Mouse (Mus musculus) MEL-GATA-1-ER (cell line): Measurements from ENCODE around the gene Gng2.

Experiments
- DNase-seq: peaks from one replicate; pipeline ENCODE4 v3.0.0-alpha.2; 2012; ENCODE audit warnings: low read depth; ENCODE audit errors: extremely low read depth

The Gng2 gene

DNA sequence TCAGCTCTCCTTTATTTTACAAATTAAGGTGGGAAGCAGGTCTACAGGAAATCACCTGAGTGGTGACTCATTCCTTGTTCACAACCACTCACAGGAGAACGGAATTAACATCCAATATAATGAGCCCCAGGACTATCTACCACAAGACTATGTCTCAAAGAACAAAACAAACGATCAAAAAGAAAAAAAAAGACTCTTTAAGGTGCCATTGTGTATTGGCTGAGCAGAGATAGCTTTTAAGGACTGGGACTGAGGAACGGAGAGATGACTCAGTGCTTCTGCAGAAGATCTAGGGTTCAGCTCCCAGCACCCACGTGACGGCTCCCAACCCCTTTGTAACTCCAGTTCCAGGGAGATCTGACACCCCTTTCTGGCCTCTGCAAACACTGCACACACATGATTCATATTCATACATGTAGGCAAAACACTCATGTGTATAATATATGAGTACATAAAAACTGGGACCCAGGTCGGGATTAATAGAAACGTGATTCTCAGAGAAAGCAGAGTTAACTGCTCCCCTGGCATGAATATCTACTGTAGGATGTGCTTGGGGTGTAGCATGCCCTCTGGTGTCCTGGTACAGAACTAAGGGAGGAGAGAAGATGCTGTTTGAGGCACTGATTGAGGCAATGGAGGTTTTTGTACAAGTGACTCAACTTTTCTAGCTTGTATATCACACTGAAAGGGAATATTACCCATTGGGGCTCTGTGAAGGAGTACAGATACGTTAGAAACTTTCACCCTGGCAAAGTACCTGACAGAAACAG is 115.9 kb downstream of the Gng2 start:
- no peak for DNase-seq

DNA sequence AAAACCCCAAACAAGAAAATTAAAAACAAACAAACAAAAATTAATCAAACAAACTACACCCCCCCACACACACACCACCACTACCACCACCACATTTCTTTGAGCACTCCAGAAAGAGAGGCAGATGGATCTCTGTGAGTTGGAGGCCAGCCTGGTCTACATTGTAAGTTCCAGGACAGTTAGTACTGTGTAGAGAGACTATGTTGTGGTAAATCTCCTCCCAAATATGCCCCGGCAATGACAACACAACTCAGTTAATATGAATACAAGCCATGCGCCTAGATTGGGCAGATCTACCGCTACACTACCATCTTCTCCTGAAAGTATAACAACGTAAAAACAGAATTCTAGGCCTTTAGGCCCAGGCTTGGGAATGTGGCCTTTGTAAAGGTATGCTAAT is 117.1 kb downstream of the Gng2 start:
- DNase-seq, result no peak

- DNase-seq, result no peak
Observed at GRCm38 (mm10) chr14:19858808-19859776, 118.3 kb downstream of the Gng2 start.

DNA sequence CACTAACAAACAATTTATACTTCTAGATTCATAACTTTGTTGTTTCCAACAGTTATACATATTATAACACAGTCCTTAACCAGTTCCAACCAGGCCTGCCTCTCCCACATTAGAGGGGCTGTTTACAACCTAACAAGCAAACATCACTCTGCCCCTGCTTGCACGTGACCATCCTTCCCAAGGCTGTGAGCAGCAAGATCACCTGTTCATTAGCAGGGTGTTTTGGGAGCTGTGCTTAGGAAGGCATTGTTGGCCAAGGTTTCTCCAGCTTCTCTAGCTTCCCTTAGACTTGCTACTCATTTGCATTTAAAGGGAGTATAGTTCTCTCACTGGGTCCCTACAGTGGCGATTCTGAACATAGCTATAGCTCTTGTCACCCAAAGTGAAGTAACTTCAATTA is 119.1 kb downstream of the Gng2 start:
- no peak for DNase-seq

DNA sequence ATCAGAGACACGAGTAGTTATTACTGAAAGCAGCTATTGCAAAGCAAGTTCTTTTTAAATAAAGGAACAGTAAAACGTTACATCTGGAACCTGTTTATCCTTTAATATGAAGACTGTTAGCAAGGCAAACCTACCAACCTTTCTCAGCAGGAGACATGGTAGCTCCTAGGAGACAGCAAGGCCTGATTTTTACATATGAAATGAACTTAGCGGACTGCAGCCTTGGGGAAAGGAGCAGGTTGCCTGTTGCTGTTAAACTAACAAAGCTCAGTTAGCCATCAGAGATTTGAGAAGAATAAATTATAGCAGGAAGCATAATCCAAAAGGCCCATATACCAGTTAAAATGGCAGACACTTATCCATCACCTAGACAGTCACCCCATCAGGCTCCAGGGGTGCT is 124.0 kb downstream of the Gng2 start:
- DNase-seq, result no peak

DNA sequence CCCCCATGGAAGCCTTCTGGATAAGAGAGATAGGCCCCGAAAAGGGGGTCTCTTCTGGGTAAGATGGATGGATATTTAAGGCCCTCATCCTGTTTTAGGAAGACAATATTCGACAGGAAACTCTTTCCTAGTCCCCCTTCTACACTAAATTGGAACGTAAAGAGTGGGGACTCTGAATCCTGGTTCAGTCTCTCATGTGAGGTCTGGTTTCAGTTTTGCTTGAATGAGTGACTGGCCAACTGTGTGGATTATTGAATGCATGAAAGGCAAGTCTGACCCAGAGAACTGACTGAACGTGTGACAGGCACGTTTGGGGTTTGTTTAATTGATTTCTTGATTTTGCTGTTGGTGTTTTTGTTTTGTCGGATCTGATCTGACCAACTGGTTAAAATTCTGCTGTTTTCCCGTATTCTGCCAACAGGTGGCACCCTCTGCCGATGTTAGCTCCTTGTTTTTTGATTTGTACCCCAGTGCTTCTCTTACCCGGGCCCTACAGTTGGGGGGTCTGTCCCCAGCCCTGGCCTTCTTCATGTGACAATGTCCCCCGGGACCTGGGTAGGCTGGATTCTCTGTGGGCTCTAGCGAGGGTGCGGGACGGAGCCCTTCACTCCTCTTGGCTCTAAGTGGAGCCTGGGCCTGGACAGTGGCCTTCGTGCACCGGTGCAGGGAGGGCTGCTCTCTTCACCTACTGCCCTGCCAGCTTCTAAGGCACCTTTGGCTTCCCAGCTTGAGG is 137.7 kb downstream of the Gng2 start:
- peak; percentile 29 for DNase-seq

- no peak for DNase-seq
Observed at GRCm38 (mm10) chr14:19836289-19836688, 141.1 kb downstream of the Gng2 start.

DNA sequence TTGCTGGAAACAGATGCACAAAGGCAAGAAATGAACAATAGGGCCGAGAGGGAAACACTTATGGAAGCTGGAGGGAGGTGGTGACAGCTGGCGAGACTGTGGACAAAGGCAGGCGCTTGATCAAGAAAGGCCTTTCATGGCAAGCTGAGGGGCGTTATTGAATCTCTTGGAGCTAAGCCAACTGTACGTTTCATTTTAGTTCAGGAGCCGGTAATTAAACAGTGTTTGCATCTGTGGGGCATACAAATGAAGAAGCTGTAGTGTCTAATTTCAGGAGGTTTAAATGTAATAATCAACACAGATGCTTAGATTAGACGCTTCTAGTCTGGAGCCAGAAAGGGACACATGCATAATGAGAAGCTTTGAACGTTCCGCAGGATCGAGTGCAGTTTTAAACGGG is 151.9 kb downstream of the Gng2 start:
- no peak for DNase-seq

GRCm38 (mm10) chr14:19823321-19824142 is 153.9 kb downstream of the Gng2 start, which contains the start of gene Rtraf:
TSS of gene Rtraf (minus strand) at chr14:19823824.
- peak; percentile 88 for DNase-seq
